Mouse (Mus musculus) left cerebral cortex, postnatal 4 days (tissue): ENCODE results near the gene Morn1. TPM values are rescaled to one million over a fixed set of nuclear protein-coding genes. Genes with fewer than 3 reads are reported as not detected.
A peak's percentile ranks its signal among the peaks of the same experiment; 100 is the strongest.

Experiments used
- DNase-seq: peaks from one replicate; pipeline ENCODE4 v3.0.0-alpha.2; 2022
- intact Hi-C: fragments of 180-260 bp; cut with DNase I; formaldehyde crosslinking; loops from one replicate; pipeline ENCODE4 v1.15.1; 2025
- total RNA-seq, 2 experiments: library from RNA; stranded (reverse); gene quantifications; 2 replicates each; pipeline ENCODE4 v1.2.3; 2021

The Morn1 gene
- 10 to 100 TPM; 11.0 to 12.9 TPM for total RNA-seq

DNA sequence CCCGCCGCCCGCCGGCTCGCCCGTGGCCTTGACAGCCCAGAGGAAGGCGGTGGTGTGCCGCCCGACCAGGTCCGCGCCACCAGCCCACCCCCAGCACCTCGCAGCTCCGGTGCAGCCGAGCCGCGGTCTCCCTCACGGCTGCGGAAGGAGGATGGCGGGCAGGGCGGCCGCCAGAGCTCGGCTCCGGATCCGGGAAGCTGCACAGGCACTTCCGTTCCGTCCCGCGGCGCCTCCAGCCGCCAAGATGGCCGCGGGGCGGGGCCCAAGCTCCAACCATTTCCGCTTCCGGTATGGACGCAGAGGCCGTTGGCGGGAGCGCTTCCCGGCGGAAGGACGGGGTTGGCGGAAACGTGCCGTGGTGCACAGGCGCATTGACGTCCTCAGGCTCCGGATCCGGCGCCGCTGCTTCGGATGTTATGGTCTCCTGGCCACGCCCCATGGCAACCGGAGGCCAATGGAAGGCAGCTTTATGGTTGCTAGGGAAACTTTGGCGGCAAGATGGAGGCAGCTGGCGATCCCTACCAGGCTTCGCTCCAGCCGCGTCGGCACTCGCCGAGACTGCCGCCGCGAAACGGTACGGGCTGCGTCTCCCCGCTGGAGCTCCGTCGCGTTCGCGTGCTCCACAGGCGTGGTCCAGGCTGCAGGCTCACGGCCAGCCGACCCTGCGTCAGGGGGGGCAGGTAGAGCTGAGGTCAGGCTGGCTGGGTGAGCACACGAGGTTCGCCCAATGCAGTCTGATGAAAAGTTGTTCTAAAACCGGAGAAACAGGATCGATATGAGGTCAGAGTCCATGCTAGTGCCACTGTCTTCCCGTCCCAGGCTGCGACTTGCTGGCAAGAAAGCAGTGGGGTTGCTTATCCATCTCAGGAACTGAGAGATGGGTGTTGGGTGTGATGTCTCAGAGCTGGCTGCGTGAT, at the start of gene Morn1, which contains the start of gene Rer1:
TSS of gene Morn1 (plus strand) at position 470 of the 917 bp plus-strand sequence.
TSS of gene Rer1 (minus strand) at position 275 of the 917 bp plus-strand sequence.
- peak; percentile 100 for DNase-seq
- intact Hi-C loops: no loop called here

DNA sequence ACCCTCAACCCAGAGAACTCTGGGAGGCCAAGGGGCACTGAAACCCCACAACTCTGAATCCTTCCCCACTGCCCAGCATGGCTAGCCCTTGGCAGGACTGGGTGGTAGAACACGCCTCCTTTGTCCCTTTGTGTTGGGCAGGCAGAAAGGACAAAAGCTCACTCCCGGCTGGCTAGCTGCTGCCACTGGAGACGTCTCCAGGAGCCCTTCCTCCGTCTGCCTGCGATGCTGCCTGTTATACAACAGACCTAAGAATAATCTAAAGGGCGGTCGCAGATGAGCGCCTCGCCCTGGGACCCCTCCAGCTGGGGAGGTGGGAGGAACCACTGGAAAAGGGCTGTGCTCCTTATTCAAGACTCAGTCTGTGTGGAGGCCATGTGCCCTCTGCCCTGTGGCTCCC, 46.2 kb upstream of the Morn1 start:
- DNase-seq: no peak
- intact Hi-C loops: no loop called here

DNA sequence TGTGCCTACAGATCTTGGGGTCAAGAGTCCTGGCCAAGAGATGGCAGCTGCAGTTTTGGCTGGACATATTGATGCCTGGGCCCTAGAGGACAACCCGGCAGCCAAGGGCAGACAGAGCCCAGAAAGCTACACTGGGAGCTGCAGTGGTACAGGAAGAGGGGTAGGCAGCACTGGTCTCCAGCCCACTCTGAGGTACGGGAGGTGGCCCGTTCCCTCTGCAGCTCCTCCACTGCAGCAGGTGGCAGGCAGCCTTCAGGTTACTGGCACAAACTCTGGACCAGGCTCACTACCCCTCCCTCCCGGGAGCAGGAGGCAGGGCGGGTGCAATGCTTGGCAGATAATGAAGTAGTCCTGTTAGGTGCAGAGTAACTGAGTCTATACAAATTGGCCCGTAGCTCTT, 45.7 kb upstream of the Morn1 start:
- intact Hi-C loops: no loop called here
- peak; percentile 37 for DNase-seq

DNA sequence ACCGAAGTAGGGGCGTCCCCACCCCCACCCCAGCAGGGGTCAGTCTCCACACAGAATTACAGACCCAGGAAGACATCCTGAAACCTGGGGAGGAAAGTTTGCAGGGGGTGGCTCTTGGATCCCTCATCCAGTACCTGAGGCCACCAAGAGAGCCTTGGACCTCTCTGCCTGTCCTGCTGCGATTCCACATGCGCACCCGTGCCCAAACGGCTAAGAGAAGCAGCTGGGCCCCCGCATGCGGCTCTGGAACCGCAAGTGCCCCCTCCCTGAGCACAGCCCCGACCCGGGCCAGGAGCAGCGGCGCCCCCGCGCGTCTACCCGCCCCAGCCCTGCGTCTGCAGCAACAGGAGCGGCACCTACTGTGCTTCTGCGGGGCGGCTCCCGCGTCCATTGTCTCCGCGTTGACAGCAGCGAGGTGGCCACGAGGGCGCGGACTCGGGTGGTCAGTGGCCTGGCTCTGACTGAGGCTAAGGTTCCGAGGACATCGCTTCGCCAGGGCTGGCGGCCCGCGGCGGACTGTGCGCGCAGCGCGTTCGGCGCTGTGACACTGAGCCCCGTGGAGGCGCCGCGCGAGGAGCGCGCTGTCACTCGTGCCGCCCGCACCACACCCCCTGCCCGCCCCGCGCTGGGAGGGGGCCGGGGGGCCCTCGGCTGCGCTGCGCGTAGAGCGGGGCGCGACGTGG, 43.6 kb upstream of the Morn1 start:
- intact Hi-C loops: no loop called here
- no peak for DNase-seq

DNA sequence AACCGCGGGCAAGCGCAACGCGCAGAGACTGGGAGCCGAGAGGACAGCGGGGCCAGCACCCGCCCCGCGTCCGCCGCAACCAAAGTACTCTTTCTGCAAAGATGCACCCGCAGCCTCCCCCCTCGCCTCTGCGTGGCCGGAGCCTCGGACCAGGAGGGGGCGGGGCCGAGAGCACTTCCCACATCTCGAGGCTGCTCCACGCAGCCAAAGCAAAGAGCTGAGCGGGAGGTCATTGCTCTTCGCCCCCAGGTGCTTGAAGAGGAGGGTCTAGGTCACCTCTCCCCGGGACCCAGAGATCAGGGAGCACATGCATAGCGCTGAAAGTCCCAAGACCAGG, 43.1 kb upstream of the Morn1 start:
- DNase-seq: no peak
- intact Hi-C loops: no loop called here

DNA sequence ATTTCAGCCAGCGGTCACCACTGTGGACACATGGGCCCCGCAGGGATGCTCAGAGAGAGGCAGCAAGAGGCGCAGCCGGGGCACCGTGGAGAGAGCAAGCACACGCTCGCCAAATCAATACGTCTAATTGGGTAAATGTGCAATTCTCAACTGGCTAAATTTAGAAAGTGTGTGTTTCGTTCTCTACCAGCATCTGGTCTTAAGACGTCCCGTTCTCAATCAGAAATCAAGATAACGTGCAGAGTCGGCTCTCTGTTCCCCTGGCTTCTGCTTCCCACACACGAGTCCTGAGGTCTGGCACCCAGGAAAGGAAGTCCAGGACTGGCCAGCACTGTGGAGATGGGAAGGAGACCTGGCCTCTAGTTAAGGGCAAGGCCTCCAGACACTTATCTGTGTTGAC, 39.7 kb upstream of the Morn1 start:
- DNase-seq: no peak
- intact Hi-C loops: no loop called here

DNA sequence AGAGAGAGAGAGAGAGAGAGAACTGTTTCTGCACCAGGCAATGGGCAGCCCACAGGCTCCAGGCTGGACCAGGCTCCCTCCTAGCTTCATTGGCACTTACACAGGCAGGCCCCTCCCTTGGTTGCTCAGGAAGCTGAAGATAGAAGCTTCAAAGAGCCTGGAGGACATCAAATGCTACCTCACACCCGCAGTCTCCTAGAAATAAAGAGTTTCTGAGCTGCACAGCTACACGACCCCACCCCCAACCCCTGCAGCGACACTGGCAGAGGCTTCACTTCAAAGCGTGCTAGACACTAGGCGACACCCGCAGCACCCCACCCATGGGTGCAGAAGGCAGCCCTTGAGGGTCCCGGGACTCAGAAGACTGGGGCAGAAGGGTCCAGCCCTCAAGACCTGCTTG, 36.3 kb upstream of the Morn1 start:
- intact Hi-C loops: loop anchor here (5.0 kb wide), 1 partner anchor 63 kb away; no protein-coding TSS in a partner anchor
- DNase-seq: no peak

DNA sequence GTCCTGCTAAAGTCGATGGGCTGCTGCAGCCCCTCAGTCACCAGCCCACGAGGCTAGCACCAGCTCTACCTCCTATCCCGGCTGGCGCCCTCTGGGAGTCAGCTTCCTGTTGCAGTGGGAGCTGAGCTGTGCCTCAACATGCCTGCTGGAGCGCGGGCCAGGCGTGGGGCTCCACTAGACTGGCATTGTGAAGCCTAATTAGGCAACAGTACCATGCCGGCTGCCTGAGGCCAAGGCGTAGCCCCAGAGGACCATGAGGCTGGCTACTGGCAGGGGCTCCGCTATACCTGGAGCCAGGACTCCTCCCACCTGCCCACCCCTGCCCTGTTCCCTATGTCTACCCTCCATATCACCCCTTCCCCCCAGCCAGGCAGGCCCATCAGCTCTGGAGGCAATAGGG, 29.7 kb upstream of the Morn1 start, which contains the start of gene Plch2:
TSS of gene Plch2 (minus strand) at position 61 of the 400 bp plus-strand sequence.
- DNase-seq: peak; percentile 41
- intact Hi-C loops: no loop called here

DNA sequence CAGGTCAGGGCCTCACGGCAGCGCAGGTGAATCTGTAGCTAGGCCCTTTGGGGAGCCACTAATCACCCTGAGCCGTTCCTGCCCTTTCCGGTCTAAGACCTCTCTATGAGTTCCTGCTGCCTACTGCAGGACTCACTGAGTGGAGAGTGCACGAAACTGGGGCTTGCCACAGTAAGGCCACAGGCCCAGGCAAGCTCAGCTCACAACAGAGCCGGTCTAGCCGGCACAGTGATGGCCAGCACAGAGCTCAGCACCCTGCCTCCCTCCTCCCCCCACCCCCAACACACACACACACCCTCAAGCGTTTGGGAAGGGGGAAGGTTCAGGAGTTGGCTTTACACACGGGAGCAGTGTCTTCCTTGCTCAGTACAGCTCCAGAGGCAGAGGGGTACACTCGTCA, 28.1 kb upstream of the Morn1 start:
- intact Hi-C loops: no loop called here
- DNase-seq: no peak

DNA sequence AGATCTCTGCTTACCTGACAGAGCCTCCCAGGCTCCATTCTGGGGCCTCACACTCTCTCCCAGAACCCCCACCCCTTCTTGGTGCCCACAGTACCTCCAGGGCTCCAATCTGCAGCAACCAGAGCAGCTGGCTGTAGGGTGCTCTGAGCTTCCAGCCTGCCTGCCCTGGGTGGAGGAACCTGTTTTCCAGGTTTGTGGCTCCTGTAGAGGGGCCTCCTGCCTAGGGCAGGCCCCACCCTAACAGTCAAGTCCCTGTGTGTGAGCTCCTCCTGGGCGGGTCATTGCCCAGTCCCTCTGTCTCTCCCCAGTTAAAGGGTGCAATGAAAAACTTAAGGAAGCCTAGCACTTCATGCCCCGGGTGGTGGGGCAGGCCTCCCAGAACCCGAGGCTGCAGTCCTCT, 22.5 kb upstream of the Morn1 start:
- DNase-seq: no peak
- intact Hi-C loops: loop anchor here (5.0 kb wide), 2 partner anchors 182 to 197 kb away; partner anchors contain the start of gene Mmel1

DNA sequence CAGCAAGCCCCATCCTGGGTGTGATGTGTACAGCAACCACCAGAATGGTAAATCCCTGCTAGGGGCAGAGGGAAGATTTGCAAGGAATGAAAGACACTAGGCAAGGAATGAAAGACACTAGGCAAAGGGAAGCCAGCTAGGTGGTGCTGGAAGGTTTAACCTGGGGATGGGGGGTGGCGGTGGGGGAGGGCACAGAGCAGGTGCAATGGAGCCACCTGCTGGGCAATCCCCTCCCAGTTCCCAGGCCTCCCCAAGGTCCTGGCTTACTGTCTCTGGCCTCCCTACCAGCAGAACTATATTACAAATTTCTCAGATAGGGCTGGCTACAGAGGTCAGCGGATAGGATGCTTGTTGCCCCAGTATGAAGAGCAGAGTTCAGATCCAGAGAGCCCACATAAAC, 21.9 kb upstream of the Morn1 start:
- intact Hi-C loops: loop anchor here (5.0 kb wide), 2 partner anchors 182 to 197 kb away; partner anchors contain the start of gene Mmel1
- DNase-seq: no peak

DNA sequence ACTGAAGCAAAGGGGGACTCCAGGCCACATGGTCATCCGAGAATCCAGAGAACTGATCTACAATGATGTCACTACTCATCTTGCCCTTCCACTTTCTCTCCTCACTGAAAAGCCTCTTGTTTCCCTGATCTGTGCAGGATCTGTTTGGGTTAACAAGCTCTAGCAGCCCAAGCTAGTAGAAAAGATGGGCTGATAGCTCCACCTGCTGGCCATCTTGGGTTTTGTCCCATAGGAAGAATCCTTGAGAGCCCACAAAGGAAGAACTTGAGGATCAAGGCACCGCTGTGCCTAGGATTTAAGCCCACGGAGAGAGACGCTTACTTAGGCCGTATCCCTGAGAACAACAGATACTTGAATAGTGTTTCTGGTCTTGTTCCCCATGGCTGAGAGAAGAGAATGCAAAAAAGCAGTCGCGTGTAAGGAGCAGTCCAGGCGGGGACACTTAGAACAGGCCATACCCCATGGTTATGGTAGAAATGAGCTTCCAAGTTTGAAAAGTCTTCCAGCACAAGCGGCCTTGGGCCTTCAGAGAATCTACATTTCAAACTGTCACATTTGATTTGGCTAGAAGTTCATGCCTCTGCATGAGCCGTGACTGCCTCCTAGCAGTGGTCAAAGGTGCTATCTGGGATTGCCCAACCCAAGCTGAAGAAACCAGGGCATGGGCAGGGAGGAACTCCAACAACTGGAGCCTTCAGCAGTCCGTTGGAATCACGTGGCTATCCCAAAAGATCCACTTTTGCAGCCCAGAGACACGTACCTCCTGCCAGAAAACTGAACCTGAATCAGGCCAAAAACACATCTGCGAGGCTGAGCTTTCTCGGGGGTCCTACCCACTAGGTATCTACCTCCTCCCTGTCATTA, 20.2 kb upstream of the Morn1 start:
- DNase-seq: peak; percentile 92
- intact Hi-C loops: loop anchor here (5.0 kb wide), 1 partner anchor 84 kb away; no protein-coding TSS in a partner anchor

DNA sequence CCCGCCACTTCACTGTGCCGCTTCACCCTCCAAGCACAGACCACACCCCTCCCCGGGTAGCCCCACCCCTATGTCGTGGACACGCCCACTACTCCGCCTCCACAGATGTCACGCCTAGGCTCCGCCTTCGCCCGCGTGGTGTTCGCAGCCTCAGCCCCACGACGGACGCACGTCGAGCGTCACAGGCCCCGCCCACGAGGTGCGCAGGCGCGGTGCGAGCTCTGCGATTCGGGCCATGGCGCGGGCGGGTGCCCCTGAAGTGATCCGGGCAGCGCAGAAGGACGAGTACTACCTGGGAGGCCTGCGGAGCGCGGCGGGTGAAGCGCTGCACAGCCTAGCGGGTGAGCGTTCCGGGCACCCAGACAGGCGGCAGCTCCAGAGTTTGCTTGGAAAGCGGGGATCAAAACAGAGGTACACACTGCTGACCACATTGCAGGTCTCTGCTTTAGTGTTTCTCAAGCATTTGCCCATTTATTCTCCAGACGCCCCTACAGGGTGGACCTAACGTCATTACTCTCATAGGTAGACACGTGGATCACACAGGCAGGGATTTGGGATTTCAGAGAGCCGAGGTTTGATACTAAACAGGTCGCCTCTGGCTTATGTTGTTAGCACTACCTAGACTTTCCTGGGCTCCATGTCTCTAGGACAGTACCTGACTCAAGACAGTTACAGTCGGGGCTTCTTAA, 19.4 kb upstream of the Morn1 start, which contains the start of gene Pex10:
TSS of gene Pex10 (plus strand) at position 183 of the 689 bp plus-strand sequence.
- intact Hi-C loops: loop anchor here (5.0 kb wide), 1 partner anchor 85 kb away; no protein-coding TSS in a partner anchor
- DNase-seq: peak; percentile 98

DNA sequence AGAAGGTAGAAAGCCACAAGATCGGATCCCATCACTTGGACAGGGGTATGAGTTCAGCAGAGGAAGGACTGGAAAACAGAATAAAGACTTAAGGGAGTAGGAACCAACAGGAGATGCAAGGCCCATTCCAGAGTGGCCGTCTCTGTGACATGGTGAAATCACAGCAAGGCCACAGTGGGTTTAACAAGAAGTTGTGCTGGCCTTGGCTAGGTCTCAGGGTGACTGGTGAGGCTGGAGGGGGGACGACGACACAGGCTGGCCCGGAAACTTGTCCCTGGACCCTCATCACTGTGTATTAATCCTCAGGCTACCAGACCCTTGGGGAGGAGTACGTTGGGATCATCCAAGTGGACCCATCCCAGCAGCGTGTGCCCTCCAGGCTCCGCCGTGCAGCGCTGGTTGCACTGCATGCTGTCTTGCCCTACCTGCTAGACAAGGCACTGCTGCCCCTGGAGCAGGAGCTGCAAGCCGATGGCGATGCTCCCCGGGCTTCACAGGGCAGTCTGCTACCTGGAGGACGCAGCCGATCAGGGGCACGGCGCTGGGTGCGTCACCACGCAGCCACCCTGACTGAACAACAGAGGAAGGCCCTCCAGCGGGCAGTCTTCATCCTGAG, 17.9 kb upstream of the Morn1 start:
- intact Hi-C loops: loop anchor here (5.0 kb wide), 1 partner anchor 86 kb away; no protein-coding TSS in a partner anchor
- DNase-seq: no peak

DNA sequence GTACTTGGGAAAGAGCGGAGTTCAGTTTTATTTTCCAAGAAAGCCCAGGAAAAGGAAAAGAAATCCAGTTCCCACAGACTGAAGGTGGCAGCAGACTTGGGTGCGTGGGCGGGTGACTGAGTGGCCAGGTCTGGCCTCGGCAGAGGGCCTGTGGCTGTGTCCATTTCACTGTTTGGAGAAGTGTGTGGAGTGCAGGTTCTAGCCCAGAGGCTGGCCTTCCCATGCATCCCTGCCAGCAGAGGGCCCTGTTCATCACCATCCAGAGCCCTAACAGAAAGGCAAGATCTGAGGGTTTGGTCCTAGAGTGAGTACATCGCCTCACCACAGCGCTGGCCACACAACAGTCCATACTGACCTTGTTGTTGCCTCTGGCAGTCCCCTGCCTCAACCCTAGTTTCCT, 17.2 kb upstream of the Morn1 start:
- intact Hi-C loops: loop anchor here (5.0 kb wide), 1 partner anchor 87 kb away; no protein-coding TSS in a partner anchor
- DNase-seq: no peak

DNA sequence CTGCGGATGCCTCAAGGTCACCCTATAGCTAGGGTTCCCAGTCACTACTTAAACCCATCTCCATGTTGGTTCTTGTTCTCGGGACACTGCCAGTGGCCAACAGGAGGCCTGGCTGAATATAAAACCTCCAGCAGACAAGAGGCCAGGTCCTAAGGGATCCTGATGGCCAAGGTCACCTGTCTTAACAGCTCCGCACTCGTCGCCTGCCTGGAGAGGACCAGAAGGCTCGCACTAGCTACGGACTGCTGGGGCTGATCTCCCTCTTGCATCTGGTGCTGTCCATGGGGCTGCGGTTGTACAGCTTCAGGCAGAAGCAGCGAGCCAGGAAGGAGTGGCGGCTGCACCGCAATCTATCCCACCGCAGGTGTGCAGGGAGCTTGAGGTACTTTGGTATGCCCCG, 16.2 kb upstream of the Morn1 start:
- DNase-seq: no peak
- intact Hi-C loops: no loop called here

DNA sequence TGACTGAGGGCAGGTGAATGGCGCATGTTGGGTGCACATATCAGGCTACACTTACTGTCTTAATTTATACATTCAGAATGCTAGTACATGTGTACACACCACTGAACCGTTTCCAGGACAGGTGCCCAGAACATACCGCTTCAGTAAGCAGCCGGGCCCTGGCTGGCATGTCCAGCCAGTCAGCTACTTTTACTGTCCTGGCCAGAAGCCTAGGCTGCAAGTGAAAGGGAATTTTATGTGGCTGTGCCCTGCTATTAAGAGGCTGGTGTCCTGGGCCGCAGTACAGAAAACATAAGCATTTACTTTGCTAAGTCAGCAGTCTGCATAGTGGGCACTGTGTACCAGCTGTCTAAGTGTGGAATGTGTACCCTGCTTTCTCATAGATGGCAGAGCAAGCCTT, 15.5 kb upstream of the Morn1 start:
- no peak for DNase-seq
- intact Hi-C loops: no loop called here

DNA sequence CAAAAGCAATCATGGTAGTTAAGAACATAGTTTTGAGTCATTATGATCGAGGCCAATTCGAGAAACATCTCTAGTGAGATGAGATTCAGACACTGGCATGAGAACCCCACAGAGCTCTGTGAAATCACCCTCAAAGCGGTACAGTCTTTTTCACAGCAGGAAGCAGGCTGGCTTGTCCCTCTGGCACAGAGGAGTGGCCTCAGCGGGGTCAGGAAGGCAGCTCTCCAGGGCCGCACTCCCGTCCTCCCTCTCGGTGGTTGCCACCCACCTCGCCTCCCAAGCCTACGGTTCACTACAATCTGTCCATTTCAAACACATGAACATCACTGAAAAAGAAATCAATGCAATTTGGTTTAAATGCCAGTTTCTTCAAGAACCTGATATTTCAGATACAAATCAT, 12.0 kb upstream of the Morn1 start:
- intact Hi-C loops: no loop called here
- no peak for DNase-seq

DNA sequence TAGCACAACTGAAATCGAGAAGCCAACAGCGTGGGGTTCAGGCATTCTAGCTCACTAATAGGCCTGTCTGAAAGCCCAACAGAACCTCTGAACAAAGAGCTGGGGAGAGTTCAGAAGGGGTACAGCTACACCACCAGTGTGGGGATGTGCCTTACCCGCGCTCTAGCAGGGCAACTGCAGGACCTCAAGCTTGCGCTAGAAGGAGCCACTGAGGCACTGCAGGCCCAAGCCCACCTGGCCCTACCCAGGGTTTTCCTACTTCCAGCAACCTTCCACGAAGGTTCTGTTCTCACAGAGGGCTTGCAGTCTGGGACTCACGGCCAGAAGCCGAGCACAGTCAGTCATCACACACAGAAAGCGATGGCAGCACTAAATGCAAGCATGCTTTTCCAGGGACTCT, 11.2 kb upstream of the Morn1 start:
- intact Hi-C loops: no loop called here

More for the DNA sequence above, 11.2 kb upstream of the Morn1 start:
- no peak for DNase-seq
